Mouse (Mus musculus) myocyte (in vitro differentiated cells): ENCODE measurements at regions not wholly inside any gene's neighbourhood (a gene's known extent, or its start where the extent isn't known, plus 50 kb on each side); places are given as distances from the start of the nearest gene placed in this dataset.

Experiments used
- CEBPB ChIP-seq: IDR thresholded peaks from 2 replicates; pipeline ENCODE4 v1.6.1; 2011; ENCODE audit warnings: mild to moderate bottlenecking, moderate library complexity; ENCODE audit not compliant: poor library complexity, insufficient read depth, severe bottlenecking
- E2F4 ChIP-seq: IDR thresholded peaks from one replicate; pipeline ENCODE4 v1.6.1; 2011; ENCODE audit warnings: mild to moderate bottlenecking, control low read depth, moderate library complexity; ENCODE audit not compliant: insufficient read depth
- MAX ChIP-seq: IDR thresholded peaks from one replicate; pipeline ENCODE4 v1.6.1; 2011; ENCODE audit warnings: low read depth, mild to moderate bottlenecking, control low read depth
- MYOD1 ChIP-seq, 3 experiments: IDR thresholded peaks; one replicate each; pipeline ENCODE4 v1.6.1; 2011; ENCODE audit warnings: control low read depth in 2 of 3, low read depth in 2 of 3, mild to moderate bottlenecking in 2 of 3, moderate library complexity in 1 of 3; ENCODE audit not compliant: insufficient read length in 2 of 3, control insufficient read depth in 1 of 3
- MYOG ChIP-seq, 3 experiments: IDR thresholded peaks; one replicate each; pipeline ENCODE4 v1.6.1; 2011; ENCODE audit warnings: control low read depth in 2 of 3, low read depth in 2 of 3, mild to moderate bottlenecking in 2 of 3; ENCODE audit not compliant: insufficient read length in 2 of 3, control insufficient read depth in 1 of 3, insufficient read depth in 1 of 3
- POLR2A ChIP-seq: IDR thresholded peaks from one replicate; pipeline ENCODE4 v1.6.1; 2011; ENCODE audit warnings: low read depth, mild to moderate bottlenecking, control low read depth, moderate library complexity; ENCODE audit not compliant: insufficient read length
- POLR2AphosphoS2 ChIP-seq: IDR thresholded peaks from one replicate; pipeline ENCODE4 v1.6.1; 2011; ENCODE audit warnings: low read depth, control low read depth; ENCODE audit not compliant: insufficient read length
- TCF12 ChIP-seq: IDR thresholded peaks from one replicate; pipeline ENCODE4 v1.6.1; 2011; ENCODE audit warnings: mild to moderate bottlenecking, control low read depth; ENCODE audit not compliant: poor library complexity, insufficient read depth, severe bottlenecking
- USF1 ChIP-seq: IDR thresholded peaks from one replicate; pipeline ENCODE4 v1.6.1; 2011; ENCODE audit warnings: low read depth, mild to moderate bottlenecking, control low read depth, moderate library complexity

DNA sequence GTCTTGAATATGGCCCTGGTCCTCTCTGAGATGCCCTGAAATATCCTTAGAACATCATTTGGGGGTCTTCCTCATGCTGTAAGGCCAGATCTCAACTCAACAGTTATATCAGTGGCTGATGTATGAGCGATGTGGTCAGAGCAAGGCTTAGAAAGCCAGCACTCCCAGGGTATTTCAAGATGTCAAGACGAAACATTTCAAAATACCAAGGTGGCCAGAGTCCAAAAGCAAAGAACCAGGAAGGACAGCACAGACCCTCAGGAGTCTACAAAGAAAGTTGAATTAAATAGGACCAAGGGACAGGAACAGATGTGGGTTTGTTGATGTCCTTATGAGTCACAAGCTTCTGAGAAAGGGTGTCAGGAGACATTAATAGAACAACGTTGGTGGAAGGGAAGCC, 55.8 kb upstream of the Cplx2 start:
- TF ChIP-seq POLR2A (no peak), MYOD1 (IDR thresholded peaks at IDR 0.05; ENCODE audit: control insufficient read depth in 1 of 3, insufficient read length in 2 of 3, low read depth in 2 of 3) (no peak), USF1 (no peak), MAX (no peak), TCF12 (no peak), E2F4 (no peak), MYOG (IDR thresholded peaks at IDR 0.05; ENCODE audit: control insufficient read depth in 1 of 3, insufficient read depth in 1 of 3, insufficient read length in 2 of 3, low read depth in 2 of 3) (no peak), CEBPB (no peak), POLR2AphosphoS2 (no peak)
